9 mouse cellular contexts compared by ENCODE assay signal in the genomic region with DNA sequence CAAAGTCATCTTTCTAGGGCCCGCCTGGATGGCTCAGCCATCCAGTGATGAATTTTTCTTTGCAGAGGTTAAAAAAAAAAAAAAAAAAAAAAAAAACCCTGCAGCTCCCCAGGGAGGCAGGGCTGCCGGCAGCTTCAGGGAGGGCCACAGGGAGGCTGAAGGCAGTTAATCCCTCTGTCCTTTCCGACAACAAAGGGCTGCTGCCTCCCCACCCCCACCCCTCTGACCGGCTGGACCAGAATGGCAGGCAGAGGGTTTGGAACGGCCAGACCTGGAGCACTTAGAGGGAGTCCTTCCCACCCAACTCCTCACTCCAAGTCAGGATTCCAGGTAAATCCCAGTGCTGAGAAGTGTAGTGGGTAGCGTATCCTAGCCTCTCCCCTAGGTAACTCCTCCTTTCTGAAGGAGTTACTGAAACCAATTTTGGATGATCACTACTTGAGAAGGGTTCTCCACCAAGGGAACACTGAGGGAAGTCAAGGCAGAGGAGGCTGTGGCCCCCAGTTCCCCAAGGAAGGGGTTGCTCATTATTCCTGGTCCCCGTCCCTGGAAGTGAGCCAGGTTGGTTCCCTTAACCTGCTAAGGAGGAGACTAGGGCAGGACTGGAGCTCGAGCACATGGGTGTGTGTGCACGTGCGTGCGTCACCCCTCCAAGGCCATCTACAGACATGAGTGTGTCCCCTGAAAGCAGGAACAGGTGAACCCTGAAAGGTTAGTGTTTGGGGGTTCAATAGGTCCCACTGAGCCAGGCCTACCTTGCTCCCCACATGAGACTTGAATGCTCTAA. TPM values are rescaled to one million over a fixed set of nuclear protein-coding genes. Genes with fewer than 3 reads are reported as not detected.
A peak's percentile ranks its signal among the peaks of the same experiment; 100 is the strongest.
DNase-seq lines count a peak whose midpoint lies in the region; ATAC-seq and TF ChIP-seq lines count a peak whose summit lies in the region.
"Had no signal": no experiment of that assay in that cellular context is flagged by ENCODE, and none has a peak within 500 bp of the region (broad histone marks: within the 10 kb centered on the region; RNA-seq: fewer than 3 reads in every experiment).

No protein-coding gene starts in this region.

- 30% methylated on average over 11 of the region's 11 CpGs for WGBS in hindbrain, embryonic 10.5 days
- 21% methylated on average over 11 of the region's 11 CpGs for WGBS in midbrain, embryonic 14.5 days
- 45% methylated on average over 11 of the region's 11 CpGs for WGBS in liver, postnatal 0 days (ENCODE audit: insufficient replicate concordance)

- peak overlapping the region; percentile 56 for H3K4me3 ChIP-seq in E14TG2a.4 (replicated peaks; ENCODE audit: low read length)
- peak overlapping the region; percentile 39 for H3K4me3 ChIP-seq in hindbrain, embryonic 10.5 days
- H3K4me3 ChIP-seq in midbrain, embryonic 14.5 days (replicated peaks; ENCODE audit: low read depth, low read length) = 0 out of 2 replicates have a peak overlapping the region, but pooled peaks have one; percentile 13
- no peak overlapping the region for H3K4me3 ChIP-seq in liver, postnatal 0 days (ENCODE audit: low read depth, low read length)
- H3K4me3 ChIP-seq in gastrocnemius, adult 2 months = no peak overlapping the region
- H3K4me3 ChIP-seq: layer of hippocampus, adult 2 months had no signal

- peak overlapping the region; percentile 90 for H3K27ac ChIP-seq in hindbrain, embryonic 10.5 days
- peak overlapping the region; percentile 79 for H3K27ac ChIP-seq in midbrain, embryonic 14.5 days (replicated peaks; ENCODE audit: low read depth, low read length)
- H3K27ac ChIP-seq in liver, postnatal 0 days (ENCODE audit: low read depth) = no peak overlapping the region
- H3K27ac ChIP-seq in gastrocnemius, adult 2 months = no peak overlapping the region
- H3K27ac ChIP-seq: layer of hippocampus, adult 2 months had no signal

- DNase-seq in ES-CJ7 (ENCODE audit: low read depth, low spot score) = peak; percentile 33
- peak; percentile 67 for DNase-seq in hindbrain, embryonic 10.5 days (ENCODE audit: low spot score)
- DNase-seq in midbrain, embryonic 14.5 days = no peak
- no peak for DNase-seq in adipocyte (ENCODE audit: low spot score)
- no peak for DNase-seq in liver, postnatal 0 days
- no peak for DNase-seq in gastrocnemius, adult 2 months
- DNase-seq: gastrocnemius, postnatal 36 days had no signal

- H3K9me3 ChIP-seq in E14TG2a.4 (ENCODE audit: low read length) = no peaks in the 10 kb centered on the region
- no peaks in the 10 kb centered on the region for H3K9me3 ChIP-seq in hindbrain, embryonic 10.5 days
- no peaks in the 10 kb centered on the region for H3K9me3 ChIP-seq in midbrain, embryonic 14.5 days (ENCODE audit: control insufficient read depth, low read length)
- no peaks in the 10 kb centered on the region for H3K9me3 ChIP-seq in liver, postnatal 0 days (ENCODE audit: low read length)

- TF ChIP-seq CTCF in E14TG2a.4 (conservative IDR thresholded peaks at IDR 0.05; ENCODE audit: low read length) = no peak
- TF ChIP-seq CTCF in liver, postnatal 0 days (IDR thresholded peaks at IDR 0.05; ENCODE audit: low read depth) = no peak
- TF ChIP-seq CTCF in gastrocnemius, adult 2 months (IDR thresholded peaks at IDR 0.05) = no peak

- H3K4me1 ChIP-seq in E14TG2a.4 (replicated peaks; ENCODE audit: low read depth, low read length) = peaks cover 63% of the 10 kb centered on the region
- peaks cover 36% of the 10 kb centered on the region for H3K4me1 ChIP-seq in hindbrain, embryonic 10.5 days (replicated peaks)
- H3K4me1 ChIP-seq in midbrain, embryonic 14.5 days (ENCODE audit: control insufficient read depth, insufficient read depth, low read length) = peaks cover 17% of the 10 kb centered on the region
- no peaks in the 10 kb centered on the region for H3K4me1 ChIP-seq in liver, postnatal 0 days (ENCODE audit: insufficient read depth)

- TF ChIP-seq EP300 in liver, postnatal 0 days (IDR thresholded peaks at IDR 0.05; ENCODE audit: low read depth) = no peak

- H3K27me3 ChIP-seq in E14TG2a.4 (ENCODE audit: insufficient read depth, low read length) = peaks cover 48% of the 10 kb centered on the region
- no peaks in the 10 kb centered on the region for H3K27me3 ChIP-seq in hindbrain, embryonic 10.5 days (ENCODE audit: insufficient read depth, poor library complexity, severe bottlenecking)
- H3K27me3 ChIP-seq in midbrain, embryonic 14.5 days (ENCODE audit: control insufficient read depth, insufficient read depth, low read length) = no peaks in the 10 kb centered on the region
- H3K27me3 ChIP-seq in liver, postnatal 0 days (ENCODE audit: insufficient read depth, low read length) = 0 out of 2 replicates have a peak, but pooled peaks cover 3% of the 10 kb centered on the region

- intact Hi-C loops in gastrocnemius, adult 2 months (cut with DNase I) = no loop called here

- H3K36me3 ChIP-seq in E14TG2a.4 (ENCODE audit: insufficient read depth, low read length) = no peaks in the 10 kb centered on the region
- no peaks in the 10 kb centered on the region for H3K36me3 ChIP-seq in hindbrain, embryonic 10.5 days
- no peaks in the 10 kb centered on the region for H3K36me3 ChIP-seq in midbrain, embryonic 14.5 days (ENCODE audit: control insufficient read depth, insufficient read depth, low read length)
- H3K36me3 ChIP-seq in liver, postnatal 0 days (replicated peaks; ENCODE audit: insufficient read depth, low read length) = no peaks in the 10 kb centered on the region

- ATAC-seq in midbrain, embryonic 14.5 days (ENCODE audit: low FRiP score, low TSS enrichment) = peak; percentile 44; the same call in 1 of the 2 replicates
- no peak for ATAC-seq in liver, postnatal 0 days

- H3K4me2 ChIP-seq in midbrain, embryonic 14.5 days (ENCODE audit: low read length) = peak overlapping the region; percentile 35
- H3K4me2 ChIP-seq in liver, postnatal 0 days (ENCODE audit: low read depth, low read length) = no peak overlapping the region

- H3K9ac ChIP-seq in midbrain, embryonic 14.5 days (replicated peaks; ENCODE audit: low read length) = 0 out of 2 replicates have a peak overlapping the region, but pooled peaks have one; percentile 7
- H3K9ac ChIP-seq in liver, postnatal 0 days (replicated peaks) = no peak overlapping the region

RNA-seq across cellular contexts. Expression of a gene that starts 10.2 kb away (rescaled TPM):
- polyA plus RNA-seq in hindbrain, embryonic 10.5 days (2016; fragmentation: Nextera tagmentation; extraction: Ambion mirVana) = 14.3 and 16.0 TPM in 2 replicates
- 20.9 and 22.3 TPM in 2 replicates for polyA plus RNA-seq in midbrain, embryonic 14.5 days (2014; fragmentation: Nextera tagmentation; extraction: Ambion mirVana)
- 1.5 TPM in 2 replicates for polyA plus RNA-seq in liver, postnatal 0 days (2015; fragmentation: Nextera tagmentation; extraction: Ambion mirVana)
- 10 to 100 TPM; 30.1 to 33.4 TPM for total RNA-seq in gastrocnemius, adult 2 months (2021)

RNA-seq across cellular contexts. Expression of a gene that starts 20.7 kb away (rescaled TPM):
- polyA plus RNA-seq in hindbrain, embryonic 10.5 days (2016; fragmentation: Nextera tagmentation; extraction: Ambion mirVana) = 3.0 and 3.2 TPM in 2 replicates
- 1.3 and 1.6 TPM in 2 replicates for polyA plus RNA-seq in midbrain, embryonic 14.5 days (2014; fragmentation: Nextera tagmentation; extraction: Ambion mirVana)
- polyA plus RNA-seq in liver, postnatal 0 days (2015; fragmentation: Nextera tagmentation; extraction: Ambion mirVana) = 0.02 TPM in 1 of 2 replicates, not detected in the other
- total RNA-seq in gastrocnemius, adult 2 months (2021) = 1 to 10 TPM in 1 of 2 experiments, under 1 TPM in 1; 0.66 to 1.1 TPM

RNA-seq across cellular contexts. Expression of a gene that starts 48.8 kb away (rescaled TPM):
- 17.8 and 19.1 TPM in 2 replicates for polyA plus RNA-seq in hindbrain, embryonic 10.5 days (2016; fragmentation: Nextera tagmentation; extraction: Ambion mirVana)
- 12.4 and 14.3 TPM in 2 replicates for polyA plus RNA-seq in midbrain, embryonic 14.5 days (2014; fragmentation: Nextera tagmentation; extraction: Ambion mirVana)
- 0.09 and 0.23 TPM in 2 replicates for polyA plus RNA-seq in liver, postnatal 0 days (2015; fragmentation: Nextera tagmentation; extraction: Ambion mirVana)
- under 1 TPM; 0.10 to 0.25 TPM for total RNA-seq in gastrocnemius, adult 2 months (2021)

Comparison
In these comparisons a context has a peak if more than half of its experiments do, and no peak if none do; other contexts are left out.
1. H3K4me3 ChIP-seq: peak in E14TG2a.4 (single experiment), hindbrain, embryonic 10.5 days (single experiment) and midbrain, embryonic 14.5 days (single experiment); none in liver, postnatal 0 days (single experiment) and gastrocnemius, adult 2 months (single experiment).
2. DNase-seq: peak in ES-CJ7 (single experiment) and hindbrain, embryonic 10.5 days (single experiment); none in midbrain, embryonic 14.5 days (single experiment), adipocyte (single experiment), liver, postnatal 0 days (single experiment) and gastrocnemius, adult 2 months (single experiment).
3. H3K27ac ChIP-seq: peak in hindbrain, embryonic 10.5 days (single experiment) and midbrain, embryonic 14.5 days (single experiment); none in liver, postnatal 0 days (single experiment) and gastrocnemius, adult 2 months (single experiment).
4. RNA of a gene that starts 48.8 kb away (polyA plus RNA-seq): 17.8 to 19.1 TPM in hindbrain, embryonic 10.5 days and 12.4 to 14.3 TPM in midbrain, embryonic 14.5 days; 0.09 to 0.23 TPM in liver, postnatal 0 days; every median in the first group is over 10 times any median in the second.